8 mouse cellular contexts compared by ENCODE assay signal in genomic region chr11:76167079-76167765, GRCm38 (mm10). TPM values are rescaled to one million over a fixed set of nuclear protein-coding genes. Genes with fewer than 3 reads are reported as not detected.
DNase-seq lines count a peak whose midpoint lies in the region; ATAC-seq lines count a peak whose summit lies in the region.

No protein-coding gene starts in this region.

- no peak overlapping the region for H3K27ac ChIP-seq in kidney, embryonic 16.5 days (ENCODE audit: low read length)
- no peak overlapping the region for H3K27ac ChIP-seq in neural tube, embryonic 11.5 days (ENCODE audit: low read depth, low read length)

- intact Hi-C loops in gastrocnemius, postnatal 14 days (cut with DNase I; ENCODE audit: low total_unique reads), result loop anchor here (5.0 kb wide), 1 partner anchor 255 kb away; no protein-coding TSS in a partner anchor
- intact Hi-C loops in left cerebral cortex, postnatal 10 days (cut with DNase I), result loop anchor here (5.0 kb wide), 1 partner anchor 385 kb away; no protein-coding TSS in a partner anchor

- WGBS in kidney, embryonic 16.5 days, result 25% methylated on average over 5 of the region's 5 CpGs
- WGBS in neural tube, embryonic 11.5 days, result 35% methylated on average over 5 of the region's 5 CpGs

- no peaks in the 10 kb centered on the region for H3K9me3 ChIP-seq in kidney, embryonic 16.5 days (ENCODE audit: low read length)
- no peaks in the 10 kb centered on the region for H3K9me3 ChIP-seq in neural tube, embryonic 11.5 days (ENCODE audit: control insufficient read depth, low read length)

- peak; percentile 21 for DNase-seq in kidney, adult 11 months
- DNase-seq in Muller cell, postnatal 12 days (ENCODE audit: inconsistent ontology term), result peak; percentile 71
- peak; percentile 64 for DNase-seq in cerebellum, adult 9-11 months
- DNase-seq in gastrocnemius, postnatal 14 days, result peak; percentile 55
- peak; percentile 59 to 76 for DNase-seq in left cerebral cortex, postnatal 10 days (ENCODE audit: extremely low spot score in 1 of 2, low spot score in 2 of 2)
- DNase-seq in neural tube, embryonic 11.5 days (ENCODE audit: low spot score), result peak; percentile 67
- peak; percentile 21 to 74 for DNase-seq in thymus, postnatal 10 days (ENCODE audit: low spot score in 2 of 2)

- H3K27me3 ChIP-seq in kidney, embryonic 16.5 days (ENCODE audit: insufficient read depth, low read length), result no peaks in the 10 kb centered on the region
- no peaks in the 10 kb centered on the region for H3K27me3 ChIP-seq in neural tube, embryonic 11.5 days (ENCODE audit: control insufficient read depth, insufficient read depth, low read length)

- H3K9ac ChIP-seq in kidney, embryonic 16.5 days (replicated peaks; ENCODE audit: low read length), result no peak overlapping the region
- no peak overlapping the region for H3K9ac ChIP-seq in neural tube, embryonic 11.5 days (ENCODE audit: low read length)

- H3K4me3 ChIP-seq in kidney, embryonic 16.5 days (ENCODE audit: low read length), result no peak overlapping the region
- H3K4me3 ChIP-seq in neural tube, embryonic 11.5 days (ENCODE audit: low read depth, low read length), result no peak overlapping the region

- no peaks in the 10 kb centered on the region for H3K4me1 ChIP-seq in kidney, embryonic 16.5 days (ENCODE audit: insufficient read depth, low read length)
- no peaks in the 10 kb centered on the region for H3K4me1 ChIP-seq in neural tube, embryonic 11.5 days (ENCODE audit: control insufficient read depth, insufficient read depth, low read length)

- no peak for ATAC-seq in kidney, embryonic 16.5 days (ENCODE audit: low FRiP score, low TSS enrichment)
- ATAC-seq in neural tube, embryonic 11.5 days (ENCODE audit: insufficient read depth, low FRiP score, low TSS enrichment), result no peak

- H3K4me2 ChIP-seq in kidney, embryonic 16.5 days (replicated peaks; ENCODE audit: low read depth, low read length), result no peak overlapping the region
- no peak overlapping the region for H3K4me2 ChIP-seq in neural tube, embryonic 11.5 days (ENCODE audit: low read depth)

- H3K36me3 ChIP-seq in kidney, embryonic 16.5 days (ENCODE audit: insufficient read depth, low read length), result peaks cover 6% of the 10 kb centered on the region; the same call in 1 of the 2 replicates
- H3K36me3 ChIP-seq in neural tube, embryonic 11.5 days (ENCODE audit: control insufficient read depth, insufficient read depth, low read length), result peaks cover 2% of the 10 kb centered on the region; the same call in 1 of the 2 replicates

RNA-seq across cellular contexts. Expression of gene Vps53, which starts 12.2 kb away (rescaled TPM):
- 46.2 and 46.9 TPM in 2 replicates for polyA plus RNA-seq in kidney, embryonic 16.5 days (2015; fragmentation: Nextera tagmentation; extraction: Ambion mirVana)
- total RNA-seq in gastrocnemius, postnatal 14 days (2021), result 10 to 100 TPM; 23.8 to 26.4 TPM
- 10 to 100 TPM; 74.5 to 82.5 TPM for total RNA-seq in left cerebral cortex, postnatal 10 days (2021)
- polyA plus RNA-seq in neural tube, embryonic 11.5 days (2014; fragmentation: Nextera tagmentation; extraction: Ambion mirVana), result 50.1 and 50.8 TPM in 2 replicates

RNA-seq across cellular contexts. Expression of gene Fam57a, which starts 12.2 kb away (rescaled TPM):
- 27.0 and 28.6 TPM in 2 replicates for polyA plus RNA-seq in kidney, embryonic 16.5 days (2015; fragmentation: Nextera tagmentation; extraction: Ambion mirVana)
- 1 to 10 TPM; 4.0 to 5.0 TPM for total RNA-seq in gastrocnemius, postnatal 14 days (2021)
- 10 to 100 TPM; 15.4 to 17.0 TPM for total RNA-seq in left cerebral cortex, postnatal 10 days (2021)
- polyA plus RNA-seq in neural tube, embryonic 11.5 days (2014; fragmentation: Nextera tagmentation; extraction: Ambion mirVana), result 37.2 and 40.1 TPM in 2 replicates

RNA-seq across cellular contexts. Expression of gene Dbil5, which starts 50.2 kb away (rescaled TPM):
- polyA plus RNA-seq in kidney, embryonic 16.5 days (2015; fragmentation: Nextera tagmentation; extraction: Ambion mirVana), result 1.2 and 1.7 TPM in 2 replicates
- total RNA-seq in gastrocnemius, postnatal 14 days (2021), result under 1 TPM in 1 of 2 experiments, not detected in 1; 0.42 TPM
- under 1 TPM; 0.64 to 0.67 TPM for total RNA-seq in left cerebral cortex, postnatal 10 days (2021)
- 0.46 TPM in 1 of 2 replicates, not detected in the other for polyA plus RNA-seq in neural tube, embryonic 11.5 days (2014; fragmentation: Nextera tagmentation; extraction: Ambion mirVana)

RNA-seq across cellular contexts. Expression of gene Gemin4, which starts 50.2 kb away (rescaled TPM):
- polyA plus RNA-seq in kidney, embryonic 16.5 days (2015; fragmentation: Nextera tagmentation; extraction: Ambion mirVana), result 33.1 and 36.7 TPM in 2 replicates
- total RNA-seq in gastrocnemius, postnatal 14 days (2021), result 1 to 10 TPM; 1.9 to 2.9 TPM
- total RNA-seq in left cerebral cortex, postnatal 10 days (2021), result 10 to 100 TPM in 1 of 2 experiments, 1 to 10 TPM in 1; 6.9 to 10.4 TPM
- polyA plus RNA-seq in neural tube, embryonic 11.5 days (2014; fragmentation: Nextera tagmentation; extraction: Ambion mirVana), result 37.9 and 43.6 TPM in 2 replicates

Comparison
In these comparisons a context has a peak if more than half of its experiments do, and no peak if none do; other contexts are left out.
1. DNase-seq: peak in every context shown above with its lines; median percentile 71 in Muller cell, postnatal 12 days; 68 in left cerebral cortex, postnatal 10 days; 67 in neural tube, embryonic 11.5 days; 64 in cerebellum, adult 9-11 months; 55 in gastrocnemius, postnatal 14 days; 48 in thymus, postnatal 10 days; 21 in kidney, adult 11 months.